Mouse (Mus musculus) liver, embryonic 13.5 days (tissue): Measurements from ENCODE around the gene Mpc1. TPM values are rescaled to one million over a fixed set of nuclear protein-coding genes. Genes with fewer than 3 reads are reported as not detected.
"Not testable (repeated sequence)": the region's sequence is repeated elsewhere in the genome, so short reads cannot be mapped to it uniquely, and the experiment has no call there.

ENCODE experiments used
- ATAC-seq: fragments of 200-750 bp; cut with Nextera tagmentation; 2 replicates; pipeline ENCODE4 v1.8.0; 2017; ENCODE audit warnings: low read depth, mild to moderate bottlenecking, moderate number of reproducible peaks, moderate library complexity
- DNase-seq: peaks from one replicate; pipeline ENCODE4 v3.0.0; 2022
- H3K27ac ChIP-seq: fragments of 300-500 bp; sonication (generic); 2 replicates; pipeline ENCODE4 v1.5.1; 2015; ENCODE audit warnings: moderate library complexity, mild to moderate bottlenecking, inconsistent platforms
- H3K27me3 ChIP-seq: fragments of 300-500 bp; sonication (generic); 2 replicates; pipeline ENCODE4 v1.6.1; 2015; ENCODE audit warnings: mild to moderate bottlenecking, inconsistent platforms
- H3K36me3 ChIP-seq: fragments of 300-500 bp; sonication (generic); 2 replicates; pipeline ENCODE4 v1.6.1; 2015; ENCODE audit warnings: mild to moderate bottlenecking, inconsistent platforms
- H3K4me1 ChIP-seq: fragments of 300-500 bp; sonication (generic); replicated peaks from 2 replicates; pipeline ENCODE4 v1.6.1; 2015; ENCODE audit warnings: inconsistent platforms
- H3K4me2 ChIP-seq: fragments of 300-500 bp; sonication (generic); 2 replicates; pipeline ENCODE4 v1.6.1; 2015; ENCODE audit warnings: inconsistent platforms, mild to moderate bottlenecking, moderate library complexity
- H3K4me3 ChIP-seq: fragments of 300-500 bp; sonication (generic); replicated peaks from 2 replicates; pipeline ENCODE4 v1.5.1; 2015; ENCODE audit warnings: mild to moderate bottlenecking, inconsistent platforms
- H3K9ac ChIP-seq: fragments of 300-500 bp; sonication (generic); 2 replicates; pipeline ENCODE4 v1.6.1; 2015; ENCODE audit warnings: mild to moderate bottlenecking, inconsistent platforms
- H3K9me3 ChIP-seq: fragments of 300-500 bp; sonication (generic); replicated peaks from 2 replicates; pipeline ENCODE4 v1.6.1; 2016; ENCODE audit warnings: inconsistent platforms
- WGBS: fragments of 180-500 bp; shearing (Covaris S2); methylation state at CpG from one replicate; pipeline ENCODE4 v1.1.7; 2015; ENCODE audit not compliant: insufficient replicate concordance; 5-methylcytosine and 5-hydroxymethylcytosine counted together
- polyA plus RNA-seq: library from polyadenylated mRNA; unstranded; fragments of >200 nt; fragmentation: Nextera tagmentation; extraction: Ambion mirVana; gene quantifications from 2 replicates; pipeline ENCODE4 v1.2.1, GENCODE M21; 2015

Mpc1 gene
- polyA plus RNA-seq, 1 experiment from 2014 or later: 125 TPM

- not testable (repeated sequence) for H3K4me1 ChIP-seq, H3K4me3 ChIP-seq, ATAC-seq, H3K9ac ChIP-seq, H3K4me2 ChIP-seq, DNase-seq, H3K36me3 ChIP-seq, H3K27ac ChIP-seq, H3K9me3 ChIP-seq
- 100% methylated on average over 1 of the region's 5 CpGs for WGBS
- H3K27me3 ChIP-seq: peaks cover 40% of the 10 kb centered on the region
Measured at GRCm38 (mm10) chr17:8337159-8337558, 54.5 kb downstream of the Mpc1 start, which contains the start of gene Prr18. Prr18 (plus strand) TSS chr17:8337459.

- H3K4me3 ChIP-seq: no peak overlapping the region
- peaks cover 11% of the 10 kb centered on the region; the same call in 1 of the 2 replicates for H3K4me1 ChIP-seq
- peaks cover 53% of the 10 kb centered on the region for H3K27me3 ChIP-seq
- no peaks in the 10 kb centered on the region for H3K9me3 ChIP-seq
- WGBS: 29% methylated on average over 8 of the region's 8 CpGs
- ATAC-seq (no peak), DNase-seq (no peak)
- no peak overlapping the region for H3K9ac ChIP-seq
- H3K27ac ChIP-seq: no peak overlapping the region
- H3K36me3 ChIP-seq: no peaks in the 10 kb centered on the region
- peak overlapping the region; percentile 62; the same call in 1 of the 2 replicates for H3K4me2 ChIP-seq
Measured at GRCm38 (mm10) chr17:8339666-8340374, 57.1 kb downstream of the Mpc1 start.

GRCm38 (mm10) chr17:8340407-8341359 is 58.0 kb downstream of the Mpc1 start:
- peak overlapping the region; percentile 47 for H3K4me3 ChIP-seq
- H3K27ac ChIP-seq: no peak overlapping the region
- H3K4me1 ChIP-seq: peaks cover 11% of the 10 kb centered on the region; the same call in 1 of the 2 replicates
- ATAC-seq: no peak
- no peaks in the 10 kb centered on the region for H3K36me3 ChIP-seq
- H3K4me2 ChIP-seq: peak overlapping the region; percentile 62
- no peaks in the 10 kb centered on the region for H3K9me3 ChIP-seq
- DNase-seq: no peak
- no peak overlapping the region for H3K9ac ChIP-seq
- peaks cover 53% of the 10 kb centered on the region for H3K27me3 ChIP-seq
- WGBS: 2% methylated on average over 71 of the region's 92 CpGs

- Histone ChIP-seq H3K9ac (no peak overlapping the region), H3K9me3 (no peaks in the 10 kb centered on the region), H3K36me3 (no peaks in the 10 kb centered on the region), H3K4me1 (peaks cover 11% of the 10 kb centered on the region; the same call in 1 of the 2 replicates), H3K4me3 (peak overlapping the region; percentile 47), H3K27me3 (peaks cover 53% of the 10 kb centered on the region), H3K4me2 (peak overlapping the region; percentile 62), H3K27ac (no peak overlapping the region)
- WGBS: 19% methylated on average over 43 of the region's 46 CpGs
- no peak for ATAC-seq
- no peak for DNase-seq
Measured at GRCm38 (mm10) chr17:8341360-8341963, 58.8 kb downstream of the Mpc1 start.

- peaks cover 11% of the 10 kb centered on the region; the same call in 1 of the 2 replicates for H3K4me1 ChIP-seq
- no peaks in the 10 kb centered on the region for H3K36me3 ChIP-seq
- no peak for DNase-seq
- no peak overlapping the region for H3K4me2 ChIP-seq
- no peak overlapping the region for H3K9ac ChIP-seq
- H3K9me3 ChIP-seq: no peaks in the 10 kb centered on the region
- no peak for ATAC-seq
- 15% methylated on average over 5 of the region's 5 CpGs for WGBS
- H3K27ac ChIP-seq: no peak overlapping the region
- no peak overlapping the region for H3K4me3 ChIP-seq
- H3K27me3 ChIP-seq: peaks cover 53% of the 10 kb centered on the region
Measured at GRCm38 (mm10) chr17:8342706-8343105, 60.0 kb downstream of the Mpc1 start.

- no peak for DNase-seq
- H3K4me1 ChIP-seq: peaks cover 11% of the 10 kb centered on the region; the same call in 1 of the 2 replicates
Measured at GRCm38 (mm10) chr17:8343416-8343815, 60.7 kb downstream of the Mpc1 start.

More at GRCm38 (mm10) chr17:8343416-8343815, 60.7 kb downstream of the Mpc1 start:
- WGBS: 55% methylated on average over 6 of the region's 6 CpGs
- ATAC-seq: no peak
- Histone ChIP-seq H3K27ac (no peak overlapping the region), H3K4me2 (no peak overlapping the region), H3K9ac (no peak overlapping the region), H3K9me3 (no peaks in the 10 kb centered on the region), H3K4me3 (no peak overlapping the region), H3K36me3 (no peaks in the 10 kb centered on the region), H3K27me3 (peaks cover 50% of the 10 kb centered on the region)

Other genes starting within 250 kb of the Mpc1 start
- not detected in 2 replicates for gene Gm49673, start 135.1 kb upstream of the Mpc1 start, polyA plus RNA-seq
- gene Rnaset2a, start 134.8 kb upstream of the Mpc1 start, polyA plus RNA-seq: 15.2 and 17.1 TPM in 2 replicates
- 13.4 and 17.4 TPM in 2 replicates for gene Fgfr1op, start 117.4 kb upstream of the Mpc1 start, polyA plus RNA-seq
- 0.10 TPM in 1 of 2 replicates, not detected in the other for gene Ccr6, start 46.9 kb upstream of the Mpc1 start, polyA plus RNA-seq
- gene Sft2d1, start 28.2 kb downstream of the Mpc1 start, polyA plus RNA-seq: 56.6 and 62.3 TPM in 2 replicates
- 0.05 and 0.09 TPM in 2 replicates for gene Prr18, start 54.6 kb downstream of the Mpc1 start, polyA plus RNA-seq
- 0.09 TPM in 1 of 2 replicates, not detected in the other for gene T2, start 73.1 kb downstream of the Mpc1 start, polyA plus RNA-seq
- gene T, start 151.5 kb downstream of the Mpc1 start, polyA plus RNA-seq: not detected in 2 replicates
- 0.31 and 0.39 TPM in 2 replicates for gene Pde10a, start 242.5 kb downstream of the Mpc1 start, polyA plus RNA-seq